Mouse (Mus musculus) embryonic fibroblast, embryonic 13.5 days (primary cell): ENCODE data around the gene Ppp2r1b.

Experiments used
- CTCF ChIP-seq: IDR thresholded peaks from 2 replicates; pipeline ENCODE4 v1.5.1; 2011; ENCODE audit warnings: mild to moderate bottlenecking, control low read depth, low read length, moderate library complexity, borderline replicate concordance; ENCODE audit not compliant: insufficient read depth
- POLR2A ChIP-seq: IDR thresholded peaks from 2 replicates; pipeline ENCODE4 v1.6.1; 2011; ENCODE audit warnings: low read depth, mild to moderate bottlenecking, control low read depth, low read length, moderate library complexity

DNA sequence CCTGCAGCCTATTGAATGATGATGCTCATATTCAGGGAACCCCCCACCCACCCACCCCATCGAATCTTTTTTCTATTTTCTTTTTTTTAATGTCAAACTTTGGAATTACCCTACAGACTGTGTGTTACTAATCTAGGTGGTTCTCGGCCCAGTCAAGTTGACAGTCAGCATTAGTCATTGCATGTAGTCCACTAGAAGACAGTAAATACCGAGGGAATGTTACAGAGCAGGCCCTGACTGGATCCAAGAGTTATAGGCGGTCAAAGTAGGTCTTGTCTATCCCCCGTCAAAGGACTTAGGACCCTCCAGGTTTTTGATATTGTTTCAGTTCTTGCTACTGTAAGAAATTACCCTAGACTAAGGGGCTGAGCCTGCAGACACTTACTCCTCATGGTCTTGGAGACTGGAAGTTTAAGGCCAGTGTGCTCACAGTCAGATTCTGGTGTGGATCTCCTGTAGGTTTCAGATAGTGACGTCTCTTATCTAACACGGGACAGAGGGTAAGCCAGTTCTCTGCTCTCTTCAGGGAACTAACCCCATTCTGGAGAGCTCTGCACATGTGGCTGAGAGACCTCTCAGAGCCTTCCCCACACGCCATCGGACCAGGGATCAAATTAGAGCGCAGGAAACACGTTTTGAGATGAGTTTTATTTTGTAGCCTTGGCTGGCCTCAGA, 21.2 kb upstream of the Ppp2r1b start:
- TF ChIP-seq POLR2A (no peak), CTCF (no peak)
